Mouse (Mus musculus) urinary bladder, postnatal 36 days (tissue): ENCODE measurements around the gene Med29.

Source experiments
- DNase-seq, 2 experiments: peaks; one replicate each; pipeline ENCODE4 v3.0.0; 2022; ENCODE audit warnings: low spot score in 2 of 2, mixed read lengths in 1 of 2

The Med29 gene

DNA sequence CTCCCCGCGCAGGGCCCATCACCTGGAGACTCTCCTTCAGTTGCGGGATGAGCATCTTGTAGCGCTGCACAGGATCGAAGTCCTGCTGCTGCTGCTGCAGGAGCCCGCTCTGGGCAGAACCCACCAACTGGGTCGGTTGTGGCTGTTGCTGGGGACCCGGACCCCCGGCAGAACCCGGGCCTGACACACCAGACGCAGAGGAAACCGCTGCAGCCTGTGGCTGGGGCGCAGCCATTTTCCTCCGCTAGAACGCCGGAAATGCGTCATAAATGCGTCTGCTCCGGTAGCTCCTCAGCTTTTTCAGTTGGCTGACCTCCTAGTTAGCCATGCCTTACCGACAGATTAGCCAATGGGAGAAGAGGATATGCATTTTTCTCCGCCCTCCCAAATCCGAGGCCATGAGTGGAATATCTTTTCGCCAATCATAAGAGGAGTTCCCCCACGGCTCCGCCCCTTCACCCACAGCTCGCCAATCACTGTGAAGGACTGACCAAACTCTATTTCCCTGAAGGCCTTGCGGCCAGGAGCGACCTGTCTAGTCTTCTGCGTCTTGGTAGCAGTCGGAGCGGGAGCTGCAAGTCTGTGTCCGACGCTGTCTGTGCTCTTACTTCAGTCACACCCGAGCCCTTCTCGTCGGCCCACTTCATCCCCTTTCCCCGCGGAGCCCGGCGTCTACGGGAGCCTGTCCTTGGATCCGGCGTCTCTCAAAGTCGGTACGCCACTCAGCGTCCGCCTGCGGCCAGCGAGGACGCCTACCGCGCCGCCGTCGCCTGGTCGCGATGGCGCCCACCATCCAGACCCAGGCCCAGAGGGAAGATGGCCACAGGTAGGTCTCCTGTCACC, at the start of gene Med29, which contains the start of gene Paf1:
Gene Med29, minus strand, starts transcription at position 280 of the 843 bp plus-strand sequence.
Gene Paf1, plus strand, starts transcription at position 523 of the 843 bp plus-strand sequence.
- peak; percentile 94 to 96 for DNase-seq

- no peak for DNase-seq
These were observed 49.4 kb upstream of the Med29 start for GRCm38 (mm10) chr7:28441776-28442485.

DNA sequence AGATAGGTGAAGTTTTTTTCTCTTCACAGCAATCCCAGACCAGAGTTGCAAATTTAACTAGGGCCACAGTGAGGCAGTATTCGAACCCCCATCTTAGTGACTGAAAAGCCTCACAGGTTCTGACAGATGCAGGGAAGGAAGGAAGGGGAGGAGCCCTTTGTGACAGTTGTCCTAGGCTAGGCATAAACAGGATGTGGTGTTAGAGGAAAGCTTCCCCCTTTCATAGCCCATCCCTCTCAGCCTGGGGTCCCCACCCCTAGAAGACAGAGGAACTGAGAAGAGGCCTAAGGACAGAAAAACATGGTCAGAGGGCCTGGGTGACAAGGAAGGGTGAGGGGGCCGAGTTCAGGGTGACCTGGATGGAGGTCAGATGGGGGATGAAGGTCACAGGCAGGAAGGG, 48.2 kb upstream of the Med29 start:
- no peak for DNase-seq

- no peak for DNase-seq
These were observed 46.3 kb upstream of the Med29 start for GRCm38 (mm10) chr7:28438771-28439170.

GRCm38 (mm10) chr7:28437964-28438363, 45.5 kb upstream of the Med29 start:
- DNase-seq, result no peak

DNA sequence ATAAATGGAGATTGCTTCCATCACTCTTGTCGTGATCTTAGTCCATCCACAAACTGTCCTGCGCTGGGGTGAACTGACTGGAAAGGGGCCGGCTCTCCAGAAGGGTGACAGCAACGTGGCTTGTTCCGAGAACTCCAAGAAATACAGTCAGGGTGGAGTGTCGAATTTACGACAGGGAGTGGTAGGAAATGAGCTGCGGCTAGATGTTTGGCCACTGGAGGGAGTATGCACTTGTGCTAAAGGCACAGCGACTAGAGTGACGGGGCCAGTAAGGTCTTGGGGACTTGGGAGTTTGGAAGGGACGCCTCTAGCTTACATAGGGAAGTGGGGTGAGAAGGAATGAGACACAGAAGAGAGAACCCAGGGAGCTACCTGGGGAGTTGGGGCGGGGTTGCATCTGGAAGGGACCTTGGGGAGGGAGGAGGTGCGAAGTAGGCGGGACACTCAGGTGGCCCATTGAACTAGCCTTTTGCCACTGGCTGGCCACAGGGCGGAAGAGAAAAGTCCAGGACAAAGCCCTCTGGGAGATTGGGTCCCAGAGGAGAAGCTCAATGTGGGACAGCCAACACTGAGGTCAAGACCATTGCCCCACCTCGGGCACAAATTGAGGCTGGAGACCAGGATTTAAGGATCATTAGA, 44.5 kb upstream of the Med29 start, which contains the start of gene Gmfg:
Gene Gmfg, plus strand, starts transcription at position 516 of the 639 bp plus-strand sequence.
- peak; percentile 73 to 79 for DNase-seq

- peak; percentile 100 for DNase-seq
These were observed 43.9 kb upstream of the Med29 start for GRCm38 (mm10) chr7:28436271-28436904.

GRCm38 (mm10) chr7:28435660-28436259, 43.3 kb upstream of the Med29 start:
- peak in 1 of 2 experiments; percentile 17 for DNase-seq

DNA sequence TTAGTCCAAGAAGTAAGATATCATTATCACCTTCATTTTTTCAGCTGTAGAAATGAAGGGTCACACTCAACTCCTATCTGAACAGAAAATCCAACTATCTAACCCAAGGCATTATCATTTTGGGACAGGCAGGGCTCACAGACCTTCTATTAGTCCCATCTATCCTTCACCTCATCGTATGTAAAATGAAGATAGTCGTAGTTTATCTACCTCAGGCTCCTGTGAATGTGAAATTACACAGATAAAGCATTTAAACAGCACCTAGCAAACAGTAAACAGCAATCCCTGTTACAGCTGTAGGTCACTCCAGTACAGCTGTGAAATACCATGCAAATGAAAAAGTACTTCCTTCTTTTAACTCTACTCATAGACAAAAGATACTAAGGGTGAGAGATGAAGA, 39.7 kb upstream of the Med29 start:
- DNase-seq, result no peak

DNA sequence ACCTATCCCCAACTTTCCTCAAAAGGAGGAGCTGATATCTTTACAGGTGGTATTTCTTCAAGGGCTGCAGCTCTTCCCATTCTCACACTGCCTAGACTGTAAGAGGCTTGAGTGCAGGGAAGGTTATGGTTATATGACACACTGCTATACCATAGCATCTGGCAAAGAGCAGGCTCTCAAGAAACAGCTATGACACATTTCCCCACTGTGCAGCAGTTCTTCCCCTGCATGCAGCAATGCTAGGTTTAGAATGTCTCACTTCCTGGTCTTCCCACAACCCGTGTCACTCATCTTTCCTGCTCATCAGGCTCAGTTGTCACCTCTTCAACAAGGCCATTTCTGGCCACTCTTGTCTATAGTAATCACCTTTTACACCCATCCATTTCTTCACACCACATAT, 38.0 kb upstream of the Med29 start:
- no peak for DNase-seq

- no peak for DNase-seq
These were observed 35.2 kb upstream of the Med29 start for GRCm38 (mm10) chr7:28427738-28428137.

- no peak for DNase-seq
These were observed 30.5 kb upstream of the Med29 start for GRCm38 (mm10) chr7:28423018-28423417.

- DNase-seq, result no peak
These were observed 26.9 kb upstream of the Med29 start for GRCm38 (mm10) chr7:28419416-28419815.

GRCm38 (mm10) chr7:28418096-28418670, 25.7 kb upstream of the Med29 start:
- peak in 1 of 2 experiments; percentile 36 for DNase-seq

GRCm38 (mm10) chr7:28417368-28417767, 24.9 kb upstream of the Med29 start:
- no peak for DNase-seq

DNA sequence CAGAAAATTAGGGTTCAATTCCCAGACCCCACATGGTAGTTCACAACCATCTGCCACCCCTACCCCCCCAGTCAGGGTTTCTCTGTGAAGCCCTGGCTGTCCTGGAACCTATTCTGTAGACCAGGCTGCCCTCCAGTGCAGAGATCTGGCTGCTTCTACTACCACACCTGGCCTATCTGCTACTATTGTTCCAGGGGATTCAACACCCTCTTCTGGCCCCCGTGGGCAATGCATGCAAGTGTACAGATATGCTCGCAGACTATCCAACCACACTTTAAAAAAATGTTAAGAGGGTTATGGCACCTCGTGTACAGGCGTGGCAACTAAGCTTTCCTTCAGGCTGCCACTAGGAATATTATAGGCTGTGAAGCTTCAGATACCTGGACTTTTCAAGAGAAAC, 20.3 kb upstream of the Med29 start:
- no peak for DNase-seq

DNA sequence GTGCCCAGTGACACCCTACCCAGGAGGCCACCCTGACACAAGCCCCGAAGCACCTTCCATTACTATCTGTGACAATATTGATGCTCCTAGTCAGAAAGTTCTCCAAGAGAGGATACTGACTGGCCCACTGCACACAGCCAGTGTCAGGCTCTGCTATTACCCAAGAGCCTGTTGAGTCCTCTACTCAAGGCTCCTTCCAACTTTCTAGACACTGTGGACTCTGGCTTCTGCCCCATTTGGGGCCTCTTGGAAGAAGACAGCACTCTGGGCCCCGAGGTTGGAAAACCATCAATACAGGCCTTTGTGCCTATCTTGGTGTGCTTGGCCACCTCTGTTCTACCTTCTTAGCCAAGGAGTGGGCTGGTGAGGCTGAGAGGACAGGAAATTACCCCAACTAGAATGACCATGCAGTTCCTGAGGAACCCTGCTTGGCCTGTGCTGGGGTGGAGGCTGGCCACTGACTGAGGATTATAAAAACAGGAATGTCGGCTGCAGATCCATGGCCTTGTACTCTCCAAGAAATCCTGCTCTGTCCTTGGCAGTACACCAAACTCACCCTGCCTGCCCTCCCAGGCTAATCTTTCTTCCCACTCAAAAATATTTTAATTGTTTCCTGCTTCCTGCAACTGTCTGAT, 18.4 kb upstream of the Med29 start:
- DNase-seq, result peak; percentile 19 to 61

DNA sequence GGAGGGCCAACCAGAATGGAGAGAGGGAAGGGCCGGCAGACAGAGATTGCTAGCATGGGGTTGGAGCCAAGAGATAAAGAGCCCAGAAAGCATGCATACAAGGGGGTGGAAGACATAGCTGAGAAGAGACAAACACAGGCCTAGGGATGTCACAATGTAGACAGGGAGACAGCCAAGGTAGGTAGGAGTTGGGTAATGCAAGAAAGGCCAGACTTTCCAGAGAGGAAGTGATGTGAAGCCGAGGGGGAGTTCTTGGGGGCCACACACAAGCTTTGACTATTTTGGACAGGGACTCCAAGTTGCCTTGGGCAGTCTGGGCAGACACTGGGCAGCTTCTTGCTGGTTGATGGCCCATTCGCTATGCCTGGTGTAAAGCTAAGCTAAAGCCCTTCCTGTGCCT, 9.4 kb upstream of the Med29 start:
- DNase-seq, result no peak

- DNase-seq, result no peak
These were observed 8.5 kb upstream of the Med29 start for GRCm38 (mm10) chr7:28401030-28401429.

- DNase-seq, result no peak
These were observed 6.3 kb upstream of the Med29 start for GRCm38 (mm10) chr7:28398696-28399340.
